Mouse (Mus musculus) fat pad, adult 2 months (tissue): ENCODE measurements around the gene Il17c.

Source experiments
- DNase-seq: peaks from one replicate; pipeline ENCODE4 v3.0.0-alpha.2; 2011; ENCODE audit warnings: low read depth, low spot score; ENCODE audit errors: extremely low read depth

Il17c gene

GRCm38 (mm10) chr8:122459218-122459900 lies 37.5 kb downstream of the Il17c start:
- no peak for DNase-seq

- DNase-seq = no peak
Observed at GRCm38 (mm10) chr8:122459990-122460389, 38.2 kb downstream of the Il17c start.

- DNase-seq = no peak
Observed at GRCm38 (mm10) chr8:122460524-122461472, 39.0 kb downstream of the Il17c start, which contains the start of gene Snai3. Gene Snai3 (minus strand): TSS chr8:122460733.

- peak; percentile 96 for DNase-seq
Observed at GRCm38 (mm10) chr8:122461473-122462148, 39.8 kb downstream of the Il17c start.

GRCm38 (mm10) chr8:122462510-122462909 lies 40.7 kb downstream of the Il17c start:
- DNase-seq = no peak

GRCm38 (mm10) chr8:122463651-122464640 lies 42.1 kb downstream of the Il17c start:
- peak; percentile 54 for DNase-seq

GRCm38 (mm10) chr8:122464985-122465384 lies 43.2 kb downstream of the Il17c start:
- no peak for DNase-seq

- no peak for DNase-seq
Observed at GRCm38 (mm10) chr8:122467816-122468215, 46.0 kb downstream of the Il17c start.

- no peak for DNase-seq
Observed at GRCm38 (mm10) chr8:122469407-122469806, 47.6 kb downstream of the Il17c start.

GRCm38 (mm10) chr8:122469965-122470364 lies 48.1 kb downstream of the Il17c start:
- no peak for DNase-seq

GRCm38 (mm10) chr8:122470691-122471090 lies 48.9 kb downstream of the Il17c start:
- no peak for DNase-seq
